Mouse (Mus musculus) heart, postnatal 0 days (tissue): ENCODE results near the gene Inafm2.

ENCODE experiments used
- CTCF ChIP-seq: IDR thresholded peaks from 2 replicates; pipeline ENCODE4 v1.5.1; 2016; ENCODE audit warnings: antibody characterized with exemption, control low read depth, low read depth
- EP300 ChIP-seq: IDR thresholded peaks from 2 replicates; pipeline ENCODE4 v1.6.1; 2016; ENCODE audit warnings: antibody characterized with exemption, low read depth

- TF ChIP-seq CTCF (no peak), EP300 (no peak)
Observed at GRCm38 (mm10) chr2:118760311-118761025, 14.9 kb downstream of the Inafm2 start.
